Mouse (Mus musculus): ENCODE measurements around the gene Sumf1.

DNA sequence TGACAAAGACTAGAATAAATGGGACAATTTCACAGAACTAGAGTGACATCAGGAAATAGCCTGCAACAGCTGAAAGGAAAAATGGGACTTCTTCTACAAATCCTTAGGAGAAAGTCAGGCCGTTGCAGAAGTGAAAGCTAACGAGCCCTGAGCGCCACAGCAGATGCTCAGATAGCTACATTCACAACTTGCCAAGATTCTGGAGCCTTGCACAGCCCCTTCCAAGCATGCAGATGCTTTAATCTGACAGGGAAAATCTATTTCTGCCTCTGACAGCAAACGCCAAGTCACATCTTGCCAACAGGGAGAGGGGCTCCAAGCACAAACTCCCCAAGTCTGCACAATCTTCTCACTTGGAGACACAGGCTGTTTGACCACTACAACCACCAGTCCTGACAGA lies 42.6 kb downstream of the Sumf1 start:
- TF ChIP-seq CTCF (IDR thresholded peaks at IDR 0.05; ENCODE audit: low read depth, low read length), result no peak
- TF ChIP-seq EP300 (IDR thresholded peaks at IDR 0.05; ENCODE audit: insufficient read depth, low read depth, low read length), result no peak
- TF ChIP-seq POLR2A (IDR thresholded peaks at IDR 0.05; ENCODE audit: insufficient read depth, low read length), result no peak
